Mouse (Mus musculus) thymus, adult 2 months (tissue): ENCODE data around the gene AC161166.1. TPM values are rescaled to one million over a fixed set of nuclear protein-coding genes. Genes with fewer than 3 reads are reported as not detected.

Experiments
- DNase-seq: peaks from one replicate; pipeline ENCODE4 v3.0.0; 2021
- H3K27ac ChIP-seq: fragments of 200-500 bp; 2 replicates; pipeline ENCODE4 v1.5.1; 2012; ENCODE audit warnings: low read length, control low read depth; ENCODE audit not compliant: control insufficient read depth, insufficient read depth
- H3K27me3 ChIP-seq: fragments of 200-500 bp; 2 replicates; pipeline ENCODE4 v1.6.1; 2012; ENCODE audit warnings: mild to moderate bottlenecking, low read length, moderate library complexity, mixed read lengths; ENCODE audit not compliant: control insufficient read depth, insufficient read depth
- H3K36me3 ChIP-seq: fragments of 200-500 bp; 2 replicates; pipeline ENCODE4 v1.6.1; 2012; ENCODE audit warnings: mild to moderate bottlenecking, low read length, moderate library complexity; ENCODE audit not compliant: control insufficient read depth, insufficient read depth
- H3K4me1 ChIP-seq: fragments of 200-500 bp; replicated peaks from 2 replicates; pipeline ENCODE4 v1.6.1; 2012; ENCODE audit warnings: low read length; ENCODE audit not compliant: control insufficient read depth, insufficient read depth
- H3K4me3 ChIP-seq: fragments of 200-500 bp; 2 replicates; pipeline ENCODE4 v1.5.1; 2012; ENCODE audit warnings: mild to moderate bottlenecking, low read length, control low read depth, moderate library complexity; ENCODE audit not compliant: control insufficient read depth, insufficient read depth
- CTCF ChIP-seq: fragments of 200-500 bp; IDR thresholded peaks from 2 replicates; pipeline ENCODE4 v1.5.1; 2012; ENCODE audit warnings: mild to moderate bottlenecking, control low read depth, low read length, moderate library complexity, borderline replicate concordance; ENCODE audit not compliant: control insufficient read depth, poor library complexity, insufficient read depth; ENCODE audit errors: extremely low read depth
- POLR2A ChIP-seq: fragments of 200-500 bp; IDR thresholded peaks from 2 replicates; pipeline ENCODE4 v1.6.1; 2012; ENCODE audit warnings: mild to moderate bottlenecking, low read length, control low read depth, moderate library complexity; ENCODE audit not compliant: control insufficient read depth, poor library complexity, insufficient read depth; ENCODE audit errors: extremely low read depth
- WGBS: fragments of 180-500 bp; shearing (Covaris S2); methylation state at CpG from one replicate; pipeline ENCODE4 v1.1.7; 2018; 5-methylcytosine and 5-hydroxymethylcytosine counted together
- polyA plus RNA-seq: library from polyadenylated mRNA; depleted of rRNA; stranded (reverse); fragments of >200 nt; gene quantifications from 2 replicates; pipeline ENCODE4 v1.2.3, GENCODE M21; 2012

The AC161166.1 gene
- polyA plus RNA-seq, 1 experiment: 0.08 TPM

GRCm38 (mm10) chr7:24546068-24546614 is 33.9 kb upstream of the AC161166.1 start, which contains the start of the genes Pinlyp and Xrcc1:
Gene Pinlyp, minus strand, starts transcription at chr7:24546118.
Gene Xrcc1, plus strand, starts transcription at chr7:24546289.
- Histone ChIP-seq H3K4me3 (peak within 1 kb of the TSS; percentile 87), H3K4me1 (peaks cover 12% of the 10 kb centered on the region), H3K27me3 (no peaks in the 10 kb centered on the region), H3K27ac (no peak within 1 kb of the TSS; the same call in 1 of the 2 replicates), H3K36me3 (no peaks in the 10 kb centered on the region)
- TF ChIP-seq CTCF: no peak
- TF ChIP-seq POLR2A: no peak
- WGBS: 57% methylated on average over 13 of the region's 13 CpGs
- DNase-seq: peak; percentile 16

GRCm38 (mm10) chr7:24544506-24544905 is 32.3 kb upstream of the AC161166.1 start:
- no peak overlapping the region for H3K4me3 ChIP-seq
- peaks cover 12% of the 10 kb centered on the region for H3K4me1 ChIP-seq
- no peaks in the 10 kb centered on the region for H3K27me3 ChIP-seq
- no peak overlapping the region for H3K27ac ChIP-seq
- H3K36me3 ChIP-seq: no peaks in the 10 kb centered on the region
- TF ChIP-seq CTCF: no peak
- no peak for TF ChIP-seq POLR2A
- 88% methylated on average over 2 of the region's 2 CpGs for WGBS
- no peak for DNase-seq

DNA sequence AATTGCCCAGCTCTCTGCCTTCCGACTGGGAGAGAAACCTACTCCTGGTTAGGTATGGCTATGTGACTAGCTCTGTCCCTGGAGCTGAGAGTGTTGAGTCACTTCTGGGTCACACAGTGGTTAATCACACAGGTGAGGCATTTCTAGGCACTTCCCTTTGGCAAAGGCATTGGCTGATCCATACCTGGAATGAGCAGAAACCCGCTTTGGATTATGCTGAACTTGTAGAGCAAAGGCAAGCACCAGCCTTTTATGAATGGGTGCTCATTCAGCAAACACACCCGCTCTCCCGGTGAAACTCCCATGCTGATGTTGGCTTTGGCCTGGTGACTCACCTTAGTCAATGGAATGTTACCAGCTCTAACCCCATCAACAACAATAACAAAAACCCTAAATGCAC is 27.4 kb upstream of the AC161166.1 start:
- no peak overlapping the region for H3K4me3 ChIP-seq
- H3K27me3 ChIP-seq: no peaks in the 10 kb centered on the region
- no peak overlapping the region for H3K27ac ChIP-seq
- WGBS: 95% methylated on average over 4 of the region's 4 CpGs
- DNase-seq: no peak
- TF ChIP-seq POLR2A: no peak
- no peaks in the 10 kb centered on the region for H3K4me1 ChIP-seq
- no peaks in the 10 kb centered on the region for H3K36me3 ChIP-seq

DNA sequence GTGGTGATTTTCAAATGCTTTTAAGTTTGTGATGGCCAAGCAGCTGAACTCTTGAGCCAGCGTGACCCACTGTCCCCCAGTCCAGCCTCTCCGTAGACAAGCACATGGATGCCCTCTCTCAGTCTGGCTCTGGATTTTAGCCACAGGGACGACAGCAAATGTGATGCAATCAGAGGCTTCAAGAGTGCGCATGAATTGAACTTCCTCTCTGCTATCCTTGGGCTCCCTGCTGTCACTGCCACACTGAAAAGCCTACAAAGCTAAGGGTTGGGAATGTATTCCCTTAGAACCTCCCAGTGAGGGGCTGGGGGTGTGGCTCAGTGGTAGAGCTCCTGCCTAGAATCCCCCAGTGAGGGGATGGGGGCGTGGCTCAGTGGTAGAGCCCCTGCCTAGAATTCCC is 26.4 kb upstream of the AC161166.1 start:
- Histone ChIP-seq H3K27ac (no peak overlapping the region), H3K4me1 (no peaks in the 10 kb centered on the region), H3K4me3 (no peak overlapping the region), H3K27me3 (no peaks in the 10 kb centered on the region), H3K36me3 (peaks cover 5% of the 10 kb centered on the region; the same call in 1 of the 2 replicates)
- 85% methylated on average over 5 of the region's 5 CpGs for WGBS
- TF ChIP-seq POLR2A (no peak), CTCF (no peak)
- DNase-seq: no peak

DNA sequence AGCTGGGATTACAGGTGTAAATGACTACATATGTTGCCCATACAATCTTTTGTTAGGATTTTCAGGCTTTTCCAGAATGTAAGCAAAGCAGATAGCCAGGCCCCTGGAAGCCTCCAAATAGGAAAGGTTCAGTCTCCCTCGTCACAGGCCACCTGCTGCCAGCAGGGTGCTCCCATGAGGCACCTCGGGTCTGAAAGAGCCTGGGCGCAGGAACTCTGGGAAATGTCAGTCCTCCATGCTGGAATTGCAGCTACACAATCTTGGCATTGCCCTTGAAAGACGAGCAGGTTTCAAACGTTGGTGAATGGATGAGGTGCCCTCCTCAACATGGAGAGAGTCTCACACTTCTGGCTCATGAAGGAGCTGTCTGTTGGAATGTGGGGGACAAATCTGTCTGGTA is 25.9 kb upstream of the AC161166.1 start:
- no peaks in the 10 kb centered on the region for H3K27me3 ChIP-seq
- no peak overlapping the region for H3K4me3 ChIP-seq
- H3K4me1 ChIP-seq: no peaks in the 10 kb centered on the region
- TF ChIP-seq POLR2A: no peak
- TF ChIP-seq CTCF: no peak
- no peak overlapping the region for H3K27ac ChIP-seq
- peaks cover 7% of the 10 kb centered on the region; the same call in 1 of the 2 replicates for H3K36me3 ChIP-seq
- WGBS: 58% methylated on average over 5 of the region's 5 CpGs
- DNase-seq: no peak

DNA sequence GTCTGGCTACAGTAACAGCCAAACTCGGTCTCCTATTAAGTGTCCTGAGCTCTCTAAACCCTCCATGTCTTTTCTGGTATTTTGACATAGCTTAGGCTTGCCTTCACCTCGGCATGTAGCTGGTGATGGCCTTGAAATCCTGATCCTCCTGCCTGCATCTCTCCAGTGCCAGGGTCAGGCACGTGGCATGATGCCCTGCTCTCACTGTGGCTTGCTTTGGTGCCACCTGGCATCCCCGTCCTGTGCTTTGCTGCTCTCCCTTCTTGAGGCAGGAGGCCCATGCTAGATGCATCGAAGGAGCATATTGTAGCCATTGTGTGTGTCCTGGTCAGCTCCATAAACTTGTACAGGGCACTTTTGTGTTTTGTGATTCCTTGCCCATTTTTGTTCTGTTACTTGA is 25.3 kb upstream of the AC161166.1 start:
- no peaks in the 10 kb centered on the region for H3K4me1 ChIP-seq
- H3K4me3 ChIP-seq: no peak overlapping the region
- H3K27me3 ChIP-seq: no peaks in the 10 kb centered on the region
- DNase-seq: no peak
- peaks cover 7% of the 10 kb centered on the region; the same call in 1 of the 2 replicates for H3K36me3 ChIP-seq
- no peak overlapping the region for H3K27ac ChIP-seq
- no peak for TF ChIP-seq CTCF
- TF ChIP-seq POLR2A: no peak
- 80% methylated on average over 5 of the region's 5 CpGs for WGBS

DNA sequence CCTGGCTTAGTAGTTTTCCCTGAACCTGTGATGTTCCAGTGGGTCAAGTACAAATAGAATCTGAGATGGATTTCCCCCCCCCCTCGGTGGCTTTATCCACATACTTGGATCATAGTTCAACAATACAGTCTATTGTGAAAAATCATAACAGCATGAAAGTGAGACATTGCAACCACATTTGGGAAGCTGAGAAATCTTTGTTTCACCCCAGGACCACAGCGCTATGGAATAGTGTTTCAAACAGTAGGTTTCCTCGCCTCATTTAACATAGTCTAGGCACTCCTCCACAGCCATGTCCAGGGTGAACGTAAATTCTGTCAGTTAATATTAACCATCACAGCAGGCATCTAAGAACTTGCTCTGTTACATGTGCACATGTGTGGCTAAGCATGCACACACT is 24.8 kb upstream of the AC161166.1 start:
- no peak overlapping the region for H3K27ac ChIP-seq
- H3K4me1 ChIP-seq: peaks cover 3% of the 10 kb centered on the region; the same call in 1 of the 2 replicates
- no peaks in the 10 kb centered on the region for H3K27me3 ChIP-seq
- DNase-seq: no peak
- TF ChIP-seq POLR2A (no peak), CTCF (no peak)
- 93% methylated on average over 4 of the region's 4 CpGs for WGBS
- no peak overlapping the region for H3K4me3 ChIP-seq
- peaks cover 7% of the 10 kb centered on the region; the same call in 1 of the 2 replicates for H3K36me3 ChIP-seq
